Mouse (Mus musculus) ES-Bruce4 (cell line): Measurements from ENCODE around the gene Kctd12b. TPM values are rescaled to one million over a fixed set of nuclear protein-coding genes. Genes with fewer than 3 reads are reported as not detected.
A peak's percentile ranks its signal among the peaks of the same experiment; 100 is the strongest.

Experiments
- H3K27ac ChIP-seq: 2 replicates; pipeline ENCODE4 v1.5.1; 2012; ENCODE audit warnings: low read length, inconsistent platforms; ENCODE audit not compliant: insufficient read depth
- H3K27me3 ChIP-seq: 2 replicates; pipeline ENCODE4 v1.6.1; 2012; ENCODE audit warnings: mild to moderate bottlenecking, low read length, inconsistent platforms; ENCODE audit not compliant: control insufficient read depth, poor library complexity, insufficient read depth, severe bottlenecking
- H3K36me3 ChIP-seq: 2 replicates; pipeline ENCODE4 v1.6.1; 2012; ENCODE audit warnings: inconsistent platforms, mild to moderate bottlenecking, low read length, moderate library complexity; ENCODE audit not compliant: control insufficient read depth, poor library complexity, insufficient read depth, severe bottlenecking
- H3K4me1 ChIP-seq: one replicate; pipeline ENCODE4 v1.8.1; 2011; ENCODE audit warnings: low read length; ENCODE audit not compliant: control insufficient read depth, insufficient read depth
- H3K4me3 ChIP-seq: 2 replicates; pipeline ENCODE4 v1.5.1; 2011; ENCODE audit warnings: low read depth, mild to moderate bottlenecking, low read length
- H3K9ac ChIP-seq: 2 replicates; pipeline ENCODE4 v1.6.1; 2012; ENCODE audit warnings: low read depth, mild to moderate bottlenecking, inconsistent platforms; ENCODE audit not compliant: poor library complexity, severe bottlenecking
- H3K9me3 ChIP-seq: replicated peaks from 2 replicates; pipeline ENCODE4 v1.6.1; 2012; ENCODE audit warnings: mild to moderate bottlenecking, low read length, inconsistent platforms; ENCODE audit not compliant: control insufficient read depth, poor library complexity, insufficient read depth, severe bottlenecking
- CTCF ChIP-seq: IDR thresholded peaks from one replicate; pipeline ENCODE4 v1.8.1; 2011; ENCODE audit warnings: low read depth, low read length
- EP300 ChIP-seq: IDR thresholded peaks from 2 replicates; pipeline ENCODE4 v1.6.1; 2011; ENCODE audit warnings: low read depth, low read length; ENCODE audit not compliant: insufficient read depth
- POLR2A ChIP-seq: IDR thresholded peaks from one replicate; pipeline ENCODE4 v1.8.1; 2011; ENCODE audit warnings: low read length; ENCODE audit not compliant: insufficient read depth
- polyA plus RNA-seq: library from polyadenylated mRNA; stranded (reverse); fragments of >200 nt; gene quantifications from 2 replicates; pipeline ENCODE4 v1.2.4, GENCODE M21; 2011; ENCODE audit warnings: low read depth; ENCODE audit not compliant: missing spikeins, insufficient read depth, insufficient read length

The Kctd12b gene
- polyA plus RNA-seq: 3.7 and 3.9 TPM in 2 replicates

GRCm38 (mm10) chrX:153695782-153696395 is at the start of gene Kctd12b:
Gene Kctd12b, minus strand, starts transcription at chrX:153696391.
- Histone ChIP-seq H3K4me3 (peak within 1 kb of the TSS; percentile 55), H3K36me3 (no peaks in the 10 kb centered on the region), H3K9ac (no peak within 1 kb of the TSS), H3K9me3 (no peaks in the 10 kb centered on the region), H3K27ac (peak within 1 kb of the TSS; percentile 64), H3K4me1 (no peaks in the 10 kb centered on the region), H3K27me3 (no peaks in the 10 kb centered on the region)
- TF ChIP-seq CTCF: no peak
- no peak for TF ChIP-seq EP300
- no peak for TF ChIP-seq POLR2A

GRCm38 (mm10) chrX:153742493-153742892 is 46.3 kb upstream of the Kctd12b start:
- no peak overlapping the region for H3K4me3 ChIP-seq
- no peak overlapping the region for H3K27ac ChIP-seq
- no peaks in the 10 kb centered on the region for H3K9me3 ChIP-seq
- no peaks in the 10 kb centered on the region for H3K4me1 ChIP-seq
- no peak for TF ChIP-seq POLR2A
- TF ChIP-seq EP300: no peak
- no peak for TF ChIP-seq CTCF
- no peaks in the 10 kb centered on the region for H3K27me3 ChIP-seq
- no peak overlapping the region for H3K9ac ChIP-seq
- H3K36me3 ChIP-seq: no peaks in the 10 kb centered on the region; the same call in 1 of the 2 replicates

GRCm38 (mm10) chrX:153735697-153736096 is 39.5 kb upstream of the Kctd12b start:
- no peaks in the 10 kb centered on the region for H3K4me1 ChIP-seq
- no peak overlapping the region for H3K4me3 ChIP-seq
- no peak overlapping the region for H3K9ac ChIP-seq
- H3K36me3 ChIP-seq: no peaks in the 10 kb centered on the region; the same call in none of the 2 replicates
- TF ChIP-seq EP300: no peak
- TF ChIP-seq POLR2A: no peak
- no peak for TF ChIP-seq CTCF
- H3K27me3 ChIP-seq: no peaks in the 10 kb centered on the region
- H3K27ac ChIP-seq: no peak overlapping the region
- no peaks in the 10 kb centered on the region for H3K9me3 ChIP-seq

GRCm38 (mm10) chrX:153724400-153724799 is 28.2 kb upstream of the Kctd12b start:
- peak overlapping the region; percentile 56; the same call in 1 of the 2 replicates for H3K27ac ChIP-seq

GRCm38 (mm10) chrX:153723110-153723916 is 27.1 kb upstream of the Kctd12b start, which contains the start of gene Nbdy:
Gene Nbdy, plus strand, starts transcription at chrX:153723590.
- Histone ChIP-seq H3K4me3 (peak within 1 kb of the TSS; percentile 100), H3K36me3 (peaks cover 2% of the 10 kb centered on the region; the same call in 1 of the 2 replicates), H3K27ac (peak within 1 kb of the TSS; percentile 83), H3K27me3 (no peaks in the 10 kb centered on the region), H3K9ac (peak within 1 kb of the TSS; percentile 94), H3K9me3 (no peaks in the 10 kb centered on the region), H3K4me1 (no peaks in the 10 kb centered on the region)
- no peak for TF ChIP-seq POLR2A
- TF ChIP-seq CTCF: no peak
- no peak for TF ChIP-seq EP300

More at GRCm38 (mm10) chrX:153724400-153724799, 28.2 kb upstream of the Kctd12b start:
- no peak overlapping the region for H3K9ac ChIP-seq
- H3K4me3 ChIP-seq: no peak overlapping the region
- no peaks in the 10 kb centered on the region for H3K27me3 ChIP-seq
- H3K4me1 ChIP-seq: no peaks in the 10 kb centered on the region
- TF ChIP-seq EP300 (no peak), CTCF (no peak), POLR2A (no peak)
- H3K36me3 ChIP-seq: peaks cover 2% of the 10 kb centered on the region; the same call in 1 of the 2 replicates
- no peaks in the 10 kb centered on the region for H3K9me3 ChIP-seq
